Mouse (Mus musculus): Measurements from ENCODE around the gene Spindoc. TPM values are rescaled to one million over a fixed set of nuclear protein-coding genes. Genes with fewer than 3 reads are reported as not detected.

Spindoc gene
- polyA plus RNA-seq (2015; fragmentation: Nextera tagmentation; extraction: Ambion mirVana), result 14.2 and 15.1 TPM in 2 replicates

GRCm38 (mm10) chr19:7382903-7383865 is at the start of gene Spindoc:
Gene Spindoc, minus strand, starts transcription at chr19:7382994.

GRCm38 (mm10) chr19:7416834-7417735 is 34.3 kb upstream of the Spindoc start, which contains the start of gene 2700081O15Rik:
Gene 2700081O15Rik, plus strand, starts transcription at chr19:7417625.

GRCm38 (mm10) chr19:7341512-7342397 is 41.0 kb downstream of the Spindoc start, which contains the start of gene Mark2:
Gene Mark2, minus strand, starts transcription at chr19:7341860.

Small RNAs within 50 kb of the gene (microRNA-seq; reads per million reads assigned to microRNA genes)
- gene Mir6991 (ENCODE audit: borderline replicate concordance, insufficient number of aligned reads), result not detected

Other genes starting within 250 kb of the Spindoc start
- 131 and 158 TPM in 2 replicates for gene Otub1, start 176.7 kb downstream of the Spindoc start, polyA plus RNA-seq (2015; fragmentation: Nextera tagmentation; extraction: Ambion mirVana)
- gene Cox8a, start 165.4 kb downstream of the Spindoc start, polyA plus RNA-seq (2015; fragmentation: Nextera tagmentation; extraction: Ambion mirVana), result 1,475 and 1,664 TPM in 2 replicates
- gene Naa40, start 141.8 kb downstream of the Spindoc start, polyA plus RNA-seq (2015; fragmentation: Nextera tagmentation; extraction: Ambion mirVana), result 15.9 and 22.8 TPM in 2 replicates
- gene Rcor2, start 115.7 kb downstream of the Spindoc start, polyA plus RNA-seq (2015; fragmentation: Nextera tagmentation; extraction: Ambion mirVana), result 4.2 and 4.9 TPM in 2 replicates
- gene Mark2, start 41.1 kb downstream of the Spindoc start, polyA plus RNA-seq (2015; fragmentation: Nextera tagmentation; extraction: Ambion mirVana), result 22.2 and 27.2 TPM in 2 replicates
- gene 2700081O15Rik, start 34.6 kb upstream of the Spindoc start, polyA plus RNA-seq (2015; fragmentation: Nextera tagmentation; extraction: Ambion mirVana), result 5.1 and 6.6 TPM in 2 replicates
- 138 and 168 TPM in 2 replicates for gene Rtn3, start 100.3 kb upstream of the Spindoc start, polyA plus RNA-seq (2015; fragmentation: Nextera tagmentation; extraction: Ambion mirVana)
- 15.2 and 19.8 TPM in 2 replicates for gene Atl3, start 111.0 kb upstream of the Spindoc start, polyA plus RNA-seq (2015; fragmentation: Nextera tagmentation; extraction: Ambion mirVana)
- gene Pla2g16, start 174.5 kb upstream of the Spindoc start, polyA plus RNA-seq (2015; fragmentation: Nextera tagmentation; extraction: Ambion mirVana), result 20.6 and 27.0 TPM in 2 replicates
- 0.46 TPM in 1 of 2 replicates, not detected in the other for gene Lgals12, start 224.2 kb upstream of the Spindoc start, polyA plus RNA-seq (2015; fragmentation: Nextera tagmentation; extraction: Ambion mirVana)
- gene Hrasls5, start 229.5 kb upstream of the Spindoc start, polyA plus RNA-seq (2015; fragmentation: Nextera tagmentation; extraction: Ambion mirVana), result not detected in 2 replicates

Data from adrenal gland, postnatal 0 days (tissue).